Mouse (Mus musculus) liver, embryonic 11.5 days (tissue): ENCODE data around the gene Col2a1. TPM values are rescaled to one million over a fixed set of nuclear protein-coding genes. Genes with fewer than 3 reads are reported as not detected.

ENCODE experiments used
- ATAC-seq: fragments of 200-750 bp; cut with Nextera tagmentation; replicated peaks from 2 replicates; pipeline ENCODE4 v1.8.0; 2017; ENCODE audit warnings: moderate number of reproducible peaks, mild to moderate bottlenecking, moderate TSS enrichment, moderate library complexity; ENCODE audit not compliant: low FRiP score
- DNase-seq: peaks from one replicate; pipeline ENCODE4 v3.0.0-alpha.2; 2017; ENCODE audit warnings: low spot score
- H3K27ac ChIP-seq: fragments of 300-500 bp; sonication (generic); 2 replicates; pipeline ENCODE4 v1.5.1; 2014; ENCODE audit warnings: mild to moderate bottlenecking, low read depth, low read length, control low read depth
- H3K27me3 ChIP-seq: fragments of 300-500 bp; sonication (generic); replicated peaks from 2 replicates; pipeline ENCODE4 v1.6.1; 2014; ENCODE audit warnings: low read length, mixed read lengths; ENCODE audit not compliant: control insufficient read depth, insufficient read depth
- H3K36me3 ChIP-seq: fragments of 300-500 bp; sonication (generic); 2 replicates; pipeline ENCODE4 v1.6.1; 2014; ENCODE audit warnings: mild to moderate bottlenecking, low read length, moderate library complexity, mixed read lengths; ENCODE audit not compliant: control insufficient read depth, insufficient read depth
- H3K4me1 ChIP-seq: fragments of 300-500 bp; sonication (generic); replicated peaks from 2 replicates; pipeline ENCODE4 v1.6.1; 2014; ENCODE audit warnings: low read length, mixed read lengths; ENCODE audit not compliant: control insufficient read depth, insufficient read depth
- H3K4me2 ChIP-seq: fragments of 300-500 bp; sonication (generic); 2 replicates; pipeline ENCODE4 v1.6.1; 2014; ENCODE audit warnings: mild to moderate bottlenecking, control low read depth, moderate library complexity
- H3K4me3 ChIP-seq: fragments of 300-500 bp; sonication (generic); 2 replicates; pipeline ENCODE4 v1.5.1; 2014; ENCODE audit warnings: low read depth, low read length, control low read depth
- H3K9ac ChIP-seq: fragments of 300-500 bp; sonication (generic); 2 replicates; pipeline ENCODE4 v1.6.1; 2014; ENCODE audit warnings: low read depth, low read length, control low read depth
- H3K9me3 ChIP-seq: fragments of 300-500 bp; sonication (generic); 2 replicates; pipeline ENCODE4 v1.6.1; 2016; ENCODE audit warnings: low read length, inconsistent platforms, mixed read lengths; ENCODE audit not compliant: control insufficient read depth
- WGBS: fragments of 180-500 bp; shearing (Covaris S2); extraction: QIAGEN DNeasy Blood & Tissue Kit; methylation state at CpG from one replicate; pipeline ENCODE4 v1.1.7; 2014; 5-methylcytosine and 5-hydroxymethylcytosine counted together
- polyA plus RNA-seq: library from polyadenylated mRNA; unstranded; fragments of >200 nt; fragmentation: Nextera tagmentation; extraction: Ambion mirVana; gene quantifications from 2 replicates; pipeline ENCODE4 v1.2.1, GENCODE M21; 2014

Gene Col2a1
- polyA plus RNA-seq, 1 experiment from 2014 or later, result 6.5 TPM

- H3K27ac ChIP-seq, result no peak overlapping the region
- no peaks in the 10 kb centered on the region for H3K9me3 ChIP-seq
- H3K4me2 ChIP-seq, result no peak overlapping the region
- no peaks in the 10 kb centered on the region for H3K4me1 ChIP-seq
- no peaks in the 10 kb centered on the region for H3K27me3 ChIP-seq
- WGBS, result 71% methylated on average over 11 of the region's 11 CpGs
- H3K9ac ChIP-seq, result no peak overlapping the region
- no peak overlapping the region for H3K4me3 ChIP-seq
- no peak for ATAC-seq
- DNase-seq, result no peak
- H3K36me3 ChIP-seq, result no peaks in the 10 kb centered on the region
Measured at GRCm38 (mm10) chr15:97945656-97946315, 58.7 kb downstream of the Col2a1 start.

GRCm38 (mm10) chr15:97944919-97945574, 59.4 kb downstream of the Col2a1 start:
- ATAC-seq (no peak), DNase-seq (no peak)
- Histone ChIP-seq H3K36me3 (no peaks in the 10 kb centered on the region), H3K4me1 (no peaks in the 10 kb centered on the region), H3K9me3 (no peaks in the 10 kb centered on the region), H3K4me3 (no peak overlapping the region), H3K9ac (no peak overlapping the region), H3K4me2 (no peak overlapping the region), H3K27me3 (no peaks in the 10 kb centered on the region), H3K27ac (no peak overlapping the region)
- WGBS, result 70% methylated on average over 11 of the region's 11 CpGs

DNA sequence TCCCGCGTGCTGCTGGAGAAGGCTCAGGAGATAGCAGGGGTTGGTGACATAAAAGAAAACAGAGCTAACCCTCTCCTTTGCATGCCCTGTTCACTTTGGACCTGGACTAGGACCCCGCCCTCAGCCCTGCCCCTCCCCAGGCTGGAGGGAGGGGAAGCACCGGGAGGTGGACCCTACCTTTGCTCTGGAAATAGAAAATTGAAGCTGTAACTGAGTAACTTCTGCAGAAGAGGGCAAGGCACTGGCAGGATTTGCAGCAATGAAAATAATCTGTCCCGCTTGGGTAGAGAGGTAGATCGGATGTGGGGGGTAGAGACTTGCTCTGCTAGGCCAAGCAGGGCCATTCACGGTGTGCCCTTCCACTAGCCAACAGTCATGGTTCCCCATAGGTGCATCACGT, 61.1 kb downstream of the Col2a1 start:
- Histone ChIP-seq H3K27ac (no peak overlapping the region), H3K4me2 (no peak overlapping the region), H3K4me1 (no peaks in the 10 kb centered on the region), H3K9me3 (no peaks in the 10 kb centered on the region), H3K27me3 (no peaks in the 10 kb centered on the region), H3K4me3 (no peak overlapping the region), H3K9ac (no peak overlapping the region), H3K36me3 (no peaks in the 10 kb centered on the region)
- ATAC-seq (no peak), DNase-seq (no peak)
- 83% methylated on average over 8 of the region's 8 CpGs for WGBS

DNA sequence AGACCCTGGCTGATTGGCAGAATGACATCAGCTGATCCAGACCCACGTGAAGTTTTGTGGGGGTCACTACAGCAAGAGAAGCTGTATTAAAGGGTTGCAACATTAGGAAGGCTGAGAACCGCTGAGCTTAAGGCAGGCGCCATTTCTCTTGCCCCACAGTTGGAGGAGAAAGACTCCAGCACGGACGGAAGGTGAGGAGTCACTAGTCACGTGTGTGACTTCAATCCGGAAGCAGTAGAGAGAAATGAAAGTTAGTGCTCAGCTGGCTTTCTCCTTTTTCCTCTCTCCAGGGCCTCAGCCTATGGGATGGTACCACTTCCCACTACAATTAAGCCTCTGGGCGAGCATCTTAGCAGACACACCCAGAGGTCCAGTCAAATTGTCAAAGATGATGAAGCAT, 62.0 kb downstream of the Col2a1 start:
- H3K4me3 ChIP-seq, result no peak overlapping the region
- H3K27me3 ChIP-seq, result no peaks in the 10 kb centered on the region
- no peak overlapping the region for H3K27ac ChIP-seq
- H3K4me2 ChIP-seq, result no peak overlapping the region
- H3K36me3 ChIP-seq, result no peaks in the 10 kb centered on the region
- WGBS, result 86% methylated on average over 8 of the region's 8 CpGs
- ATAC-seq (no peak), DNase-seq (no peak)
- H3K4me1 ChIP-seq, result no peaks in the 10 kb centered on the region
- H3K9ac ChIP-seq, result no peak overlapping the region
- H3K9me3 ChIP-seq, result no peaks in the 10 kb centered on the region

DNA sequence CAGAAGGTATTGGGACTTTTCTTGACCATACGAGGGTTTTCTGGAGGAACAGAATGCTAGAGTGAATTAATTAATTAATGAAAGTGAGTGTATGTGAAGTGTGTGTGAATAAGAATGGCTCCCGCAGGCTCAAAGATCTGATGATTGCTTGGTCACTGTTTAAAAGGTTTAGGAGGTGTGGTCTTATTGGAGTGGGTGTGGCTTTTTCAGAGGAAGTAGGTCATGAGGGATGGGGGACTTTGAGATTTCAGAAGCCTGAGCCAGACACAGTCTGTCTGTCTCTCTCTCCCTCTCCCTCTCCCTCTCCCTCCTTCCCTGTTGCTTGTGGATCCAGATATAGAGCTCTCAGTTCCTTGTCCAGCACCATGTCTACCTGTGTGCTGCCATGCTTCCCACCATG, 63.2 kb downstream of the Col2a1 start:
- no peak for ATAC-seq
- Histone ChIP-seq H3K36me3 (no peaks in the 10 kb centered on the region), H3K4me2 (no peak overlapping the region), H3K4me1 (no peaks in the 10 kb centered on the region), H3K27me3 (no peaks in the 10 kb centered on the region), H3K9ac (no peak overlapping the region), H3K27ac (no peak overlapping the region), H3K9me3 (no peaks in the 10 kb centered on the region), H3K4me3 (no peak overlapping the region)
- no peak for DNase-seq
- 82% methylated on average over 2 of the region's 2 CpGs for WGBS

DNA sequence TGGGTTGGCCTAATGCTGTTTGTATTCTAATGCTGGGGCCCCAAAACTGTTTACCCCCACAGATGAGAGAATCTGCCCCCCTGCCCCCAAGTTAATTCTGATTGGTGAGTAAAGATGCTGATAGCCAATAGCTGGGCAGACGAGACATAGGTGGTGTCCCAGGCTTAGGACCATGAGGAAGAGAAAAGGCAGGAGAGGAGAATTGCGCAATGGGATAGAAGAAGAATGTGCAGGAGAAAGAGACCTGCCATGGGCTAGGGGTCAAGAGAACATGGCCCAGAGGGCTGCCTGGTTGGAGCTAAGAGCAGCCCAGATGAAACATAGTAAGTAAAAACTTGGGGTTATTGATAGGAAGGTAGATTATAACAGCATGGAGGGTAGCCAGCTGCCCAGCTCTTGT, 64.4 kb downstream of the Col2a1 start:
- H3K9me3 ChIP-seq, result no peaks in the 10 kb centered on the region
- WGBS, result 74% methylated on average over 2 of the region's 2 CpGs
- no peak overlapping the region for H3K9ac ChIP-seq
- ATAC-seq (no peak), DNase-seq (no peak)
- H3K4me3 ChIP-seq, result no peak overlapping the region
- no peak overlapping the region for H3K4me2 ChIP-seq
- H3K36me3 ChIP-seq, result no peaks in the 10 kb centered on the region
- no peak overlapping the region for H3K27ac ChIP-seq
- no peaks in the 10 kb centered on the region for H3K27me3 ChIP-seq
- H3K4me1 ChIP-seq, result no peaks in the 10 kb centered on the region

- H3K27ac ChIP-seq, result no peak overlapping the region
- H3K9ac ChIP-seq, result no peak overlapping the region
- no peaks in the 10 kb centered on the region for H3K27me3 ChIP-seq
- H3K36me3 ChIP-seq, result no peaks in the 10 kb centered on the region
- no peak overlapping the region for H3K4me3 ChIP-seq
- DNase-seq (no peak), ATAC-seq (no peak)
- H3K9me3 ChIP-seq, result no peaks in the 10 kb centered on the region
- WGBS, result 73% methylated on average over 6 of the region's 6 CpGs
- H3K4me1 ChIP-seq, result no peaks in the 10 kb centered on the region
- no peak overlapping the region for H3K4me2 ChIP-seq
Measured at GRCm38 (mm10) chr15:97938580-97938979, 65.9 kb downstream of the Col2a1 start.

DNA sequence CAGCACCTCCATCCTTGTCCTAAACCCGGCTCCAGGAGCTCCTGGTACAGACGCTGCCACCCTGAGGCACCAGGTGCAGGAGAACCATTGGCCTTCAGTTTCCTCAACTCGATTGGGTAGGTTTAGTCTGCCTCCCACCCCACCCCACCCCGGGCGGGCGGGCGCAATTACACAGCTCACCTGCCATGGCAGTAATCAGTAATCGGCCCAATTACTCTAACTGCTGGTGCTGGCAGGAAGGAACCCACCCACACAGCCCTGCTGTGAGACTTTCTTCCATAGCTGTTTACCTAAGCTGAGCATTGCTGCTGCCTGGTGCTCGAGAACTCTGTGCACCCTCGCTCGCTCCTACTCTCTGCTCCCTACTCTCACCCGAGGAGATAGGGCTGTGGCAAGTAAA, 72.1 kb downstream of the Col2a1 start:
- DNase-seq, result no peak
- 81% methylated on average over 12 of the region's 12 CpGs for WGBS
- Histone ChIP-seq H3K4me1 (no peaks in the 10 kb centered on the region), H3K4me3 (no peak overlapping the region), H3K36me3 (no peaks in the 10 kb centered on the region), H3K9ac (no peak overlapping the region), H3K27ac (no peak overlapping the region), H3K27me3 (no peaks in the 10 kb centered on the region), H3K9me3 (no peaks in the 10 kb centered on the region), H3K4me2 (no peak overlapping the region)
- no peak for ATAC-seq

GRCm38 (mm10) chr15:97929259-97929824, 75.2 kb downstream of the Col2a1 start:
- WGBS, result 38% methylated on average over 13 of the region's 13 CpGs
- Histone ChIP-seq H3K4me2 (no peak overlapping the region), H3K9ac (no peak overlapping the region), H3K27me3 (no peaks in the 10 kb centered on the region), H3K36me3 (no peaks in the 10 kb centered on the region), H3K4me1 (no peaks in the 10 kb centered on the region), H3K4me3 (no peak overlapping the region), H3K27ac (no peak overlapping the region), H3K9me3 (no peaks in the 10 kb centered on the region)
- DNase-seq (no peak), ATAC-seq (no peak)
